Comparison of ENCODE assay signal across 21 mouse cellular contexts in genomic region chr8:124953188-124953587, GRCm38 (mm10). TPM values are rescaled to one million over a fixed set of nuclear protein-coding genes. Genes with fewer than 3 reads are reported as not detected.
DNase-seq lines count a peak whose midpoint lies in the region; ATAC-seq and TF ChIP-seq lines count a peak whose summit lies in the region.
"Had no signal": no experiment of that assay in that cellular context is flagged by ENCODE, and none has a peak within 500 bp of the region (broad histone marks: within the 10 kb centered on the region; RNA-seq: fewer than 3 reads in every experiment).

No protein-coding gene starts in this region.

- intact Hi-C loops in gastrocnemius, adult 2 months (cut with DNase I): loop anchor here (5.0 kb wide), 1 partner anchor 84 kb away; no protein-coding TSS in a partner anchor
- intact Hi-C loops in gastrocnemius, postnatal 14 days (cut with DNase I; ENCODE audit: low total_unique reads): loop anchor here (5.0 kb wide), 1 partner anchor 59 kb away; the partner anchor contains the start of gene Tsnax
- intact Hi-C loops in left cerebral cortex, postnatal 36 days (cut with DNase I): no loop called here

- no peak for TF ChIP-seq CTCF in gastrocnemius, adult 2 months (IDR thresholded peaks at IDR 0.05)

- no peak overlapping the region for H3K4me2 ChIP-seq in kidney, embryonic 14.5 days (replicated peaks; ENCODE audit: low read depth, low read length)
- no peak overlapping the region for H3K4me2 ChIP-seq in heart, embryonic 15.5 days
- H3K4me2 ChIP-seq: limb, embryonic 15.5 days; midbrain, embryonic 13.5 days had no signal

- no peak for ATAC-seq in kidney, embryonic 14.5 days (ENCODE audit: low FRiP score, low TSS enrichment)
- no peak for ATAC-seq in heart, embryonic 15.5 days (replicated peaks; ENCODE audit: insufficient number of reproducible peaks, insufficient read depth, low FRiP score, low read depth)
- ATAC-seq: forebrain, embryonic 16.5 days; liver, postnatal 0 days; midbrain, embryonic 13.5 days had no signal

- peak overlapping the region; percentile 68 for H3K27ac ChIP-seq in gastrocnemius, adult 2 months
- no peak overlapping the region for H3K27ac ChIP-seq in kidney, embryonic 14.5 days (ENCODE audit: low read depth, low read length)
- H3K27ac ChIP-seq in heart, embryonic 15.5 days: 0 out of 2 replicates have a peak overlapping the region, but pooled peaks have one; percentile 7
- H3K27ac ChIP-seq: hindbrain, embryonic 10.5 days; limb, embryonic 15.5 days; midbrain, embryonic 13.5 days had no signal

- 76% methylated on average over 7 of the region's 7 CpGs for WGBS in kidney, embryonic 14.5 days
- WGBS in heart, embryonic 15.5 days: 61% methylated on average over 7 of the region's 7 CpGs

- peaks cover 11% of the 10 kb centered on the region for H3K4me1 ChIP-seq in kidney, embryonic 14.5 days (ENCODE audit: control insufficient read depth, insufficient read depth, low read length)
- peaks cover 12% of the 10 kb centered on the region for H3K4me1 ChIP-seq in heart, embryonic 15.5 days (replicated peaks)

- peak; percentile 50 for DNase-seq in gastrocnemius, adult 2 months
- no peak for DNase-seq in gastrocnemius, postnatal 14 days
- peak; percentile 38 for DNase-seq in kidney, adult 9 months
- DNase-seq in kidney, postnatal 25 days: peak; percentile 43 to 65
- DNase-seq in frontal cortex, postnatal 14 days (ENCODE audit: low spot score in 2 of 2): no peak
- no peak for DNase-seq in left cerebral cortex, postnatal 36 days (ENCODE audit: low spot score in 2 of 2)
- DNase-seq: adrenal gland, adult 2 months; cerebellum, adult 11-12 months; cerebellum, postnatal 36 days; gastrocnemius, postnatal 10 days; liver, postnatal 0 days; retina, postnatal 1 day; spleen, adult 18-20 months; thymus, adult 18-20 months had no signal

- H3K9me3 ChIP-seq in kidney, embryonic 14.5 days (ENCODE audit: control insufficient read depth, low read length): no peaks in the 10 kb centered on the region
- no peaks in the 10 kb centered on the region for H3K9me3 ChIP-seq in heart, embryonic 15.5 days (replicated peaks)
- H3K9me3 ChIP-seq: hindbrain, embryonic 10.5 days; limb, embryonic 15.5 days; midbrain, embryonic 13.5 days had no signal

- no peak overlapping the region for H3K4me3 ChIP-seq in gastrocnemius, adult 2 months
- H3K4me3 ChIP-seq in kidney, embryonic 14.5 days (ENCODE audit: low read length): no peak overlapping the region
- no peak overlapping the region for H3K4me3 ChIP-seq in heart, embryonic 15.5 days
- H3K4me3 ChIP-seq: erythroblast, embryonic 14.5 days; hindbrain, embryonic 10.5 days; limb, embryonic 15.5 days; midbrain, embryonic 13.5 days had no signal

- H3K36me3 ChIP-seq in kidney, embryonic 14.5 days (ENCODE audit: control insufficient read depth, insufficient read depth, low read length): no peaks in the 10 kb centered on the region
- no peaks in the 10 kb centered on the region for H3K36me3 ChIP-seq in heart, embryonic 15.5 days
- H3K36me3 ChIP-seq: limb, embryonic 15.5 days; midbrain, embryonic 13.5 days had no signal

- H3K27me3 ChIP-seq in kidney, embryonic 14.5 days (ENCODE audit: control insufficient read depth, insufficient read depth, low read length): no peaks in the 10 kb centered on the region
- no peaks in the 10 kb centered on the region for H3K27me3 ChIP-seq in heart, embryonic 15.5 days
- H3K27me3 ChIP-seq: limb, embryonic 15.5 days; midbrain, embryonic 13.5 days had no signal

- no peak overlapping the region for H3K9ac ChIP-seq in kidney, embryonic 14.5 days (ENCODE audit: low read depth, low read length)
- H3K9ac ChIP-seq in heart, embryonic 15.5 days: no peak overlapping the region
- H3K9ac ChIP-seq: limb, embryonic 15.5 days; liver, postnatal 0 days; midbrain, embryonic 13.5 days had no signal

RNA-seq across cellular contexts. Expression of gene Egln1, which starts 4.1 kb away (rescaled TPM):
- 100 to 1,000 TPM; 159 to 192 TPM for total RNA-seq in gastrocnemius, adult 2 months (2021)
- total RNA-seq in gastrocnemius, postnatal 14 days (2021): 10 to 100 TPM; 70.1 to 76.6 TPM
- 15.8 and 16.0 TPM in 2 replicates for polyA plus RNA-seq in kidney, embryonic 14.5 days (2014; fragmentation: Nextera tagmentation; extraction: Ambion mirVana)
- polyA plus RNA-seq in heart, embryonic 15.5 days (2015; fragmentation: Nextera tagmentation; extraction: Ambion mirVana): 16.7 and 18.4 TPM in 2 replicates
- 10 to 100 TPM; 67.3 to 72.4 TPM for total RNA-seq in left cerebral cortex, postnatal 36 days (2021)

RNA-seq across cellular contexts. Expression of gene Sprtn, which starts 55.5 kb away (rescaled TPM):
- 1 to 10 TPM; 6.7 to 7.5 TPM for total RNA-seq in gastrocnemius, adult 2 months (2021)
- total RNA-seq in gastrocnemius, postnatal 14 days (2021): 1 to 10 TPM; 6.6 to 8.8 TPM
- 6.6 and 9.1 TPM in 2 replicates for polyA plus RNA-seq in kidney, embryonic 14.5 days (2014; fragmentation: Nextera tagmentation; extraction: Ambion mirVana)
- 7.2 and 9.6 TPM in 2 replicates for polyA plus RNA-seq in heart, embryonic 15.5 days (2015; fragmentation: Nextera tagmentation; extraction: Ambion mirVana)
- total RNA-seq in left cerebral cortex, postnatal 36 days (2021): 10 to 100 TPM; 11.5 to 15.0 TPM

RNA-seq across cellular contexts. Expression of gene Exoc8, which starts 55.7 kb away (rescaled TPM):
- 1 to 10 TPM; 7.6 to 7.8 TPM for total RNA-seq in gastrocnemius, adult 2 months (2021)
- 1 to 10 TPM; 7.7 to 8.8 TPM for total RNA-seq in gastrocnemius, postnatal 14 days (2021)
- 5.4 and 8.1 TPM in 2 replicates for polyA plus RNA-seq in kidney, embryonic 14.5 days (2014; fragmentation: Nextera tagmentation; extraction: Ambion mirVana)
- 6.5 and 7.6 TPM in 2 replicates for polyA plus RNA-seq in heart, embryonic 15.5 days (2015; fragmentation: Nextera tagmentation; extraction: Ambion mirVana)
- 10 to 100 TPM; 34.5 to 35.3 TPM for total RNA-seq in left cerebral cortex, postnatal 36 days (2021)

RNA-seq across cellular contexts. Expression of gene Tsnax, which starts 59.6 kb away (rescaled TPM):
- total RNA-seq in gastrocnemius, adult 2 months (2021): 10 to 100 TPM; 74.2 to 82.9 TPM
- 10 to 100 TPM; 64.3 to 67.1 TPM for total RNA-seq in gastrocnemius, postnatal 14 days (2021)
- polyA plus RNA-seq in kidney, embryonic 14.5 days (2014; fragmentation: Nextera tagmentation; extraction: Ambion mirVana): 86.0 and 128 TPM in 2 replicates
- 77.3 and 91.1 TPM in 2 replicates for polyA plus RNA-seq in heart, embryonic 15.5 days (2015; fragmentation: Nextera tagmentation; extraction: Ambion mirVana)
- 100 to 1,000 TPM; 169 to 171 TPM for total RNA-seq in left cerebral cortex, postnatal 36 days (2021)

Comparison
In these comparisons a context has a peak if more than half of its experiments do, and no peak if none do; other contexts are left out.
1. DNase-seq: peak in gastrocnemius, adult 2 months (single experiment), kidney, adult 9 months (single experiment) and kidney, postnatal 25 days (2 of 2); none in gastrocnemius, postnatal 14 days (single experiment), frontal cortex, postnatal 14 days (0 of 2) and left cerebral cortex, postnatal 36 days (0 of 2).